Mouse (Mus musculus) heart, postnatal 36 days (tissue): ENCODE results near the gene Srrd. TPM values are rescaled to one million over a fixed set of nuclear protein-coding genes. Genes with fewer than 3 reads are reported as not detected.

Experiments
- DNase-seq, 2 experiments: peaks; one replicate each; pipeline ENCODE4 v3.0.0; 2021 to 2022
- intact Hi-C: fragments of 180-260 bp; cut with DNase I; formaldehyde crosslinking; loops from one replicate; pipeline ENCODE4 v1.15.1; 2025
- total RNA-seq, 2 experiments: library from RNA; stranded (reverse); gene quantifications; 2 replicates each; pipeline ENCODE4 v1.2.3; 2021

Gene Srrd
- 1 to 10 TPM; 6.5 to 7.0 TPM for total RNA-seq

- intact Hi-C loops, result loop anchor here (1.0 to 5.0 kb wide), 3 partner anchors 16 to 85 kb away; partner anchors contain the start of genes Tfip11 and Tpst2
- DNase-seq, result peak; percentile 91 to 93
Measured at GRCm38 (mm10) chr5:112342463-112343204, at the start of gene Srrd, which contains the start of gene Hps4. Srrd (minus strand) TSS chr5:112343040. Hps4 (plus strand) TSS chr5:112343083.

- intact Hi-C loops, result no loop called here
- DNase-seq, result no peak
Measured at GRCm38 (mm10) chr5:112391676-112392323, 49.0 kb upstream of the Srrd start.

- intact Hi-C loops, result no loop called here
- DNase-seq, result no peak
Measured at GRCm38 (mm10) chr5:112391002-112391401, 48.2 kb upstream of the Srrd start.

- DNase-seq, result no peak
- intact Hi-C loops, result no loop called here
Measured at GRCm38 (mm10) chr5:112389352-112389751, 46.5 kb upstream of the Srrd start.

- no peak for DNase-seq
- intact Hi-C loops, result no loop called here
Measured at GRCm38 (mm10) chr5:112385973-112386372, 43.1 kb upstream of the Srrd start.

- intact Hi-C loops, result no loop called here
- DNase-seq, result no peak
Measured at GRCm38 (mm10) chr5:112384805-112385472, 42.1 kb upstream of the Srrd start.

GRCm38 (mm10) chr5:112382641-112383330, 39.9 kb upstream of the Srrd start:
- peak; percentile 31 for DNase-seq
- intact Hi-C loops, result no loop called here

- DNase-seq, result no peak
- intact Hi-C loops, result no loop called here
Measured at GRCm38 (mm10) chr5:112382042-112382441, 39.2 kb upstream of the Srrd start.

GRCm38 (mm10) chr5:112381154-112381553, 38.3 kb upstream of the Srrd start:
- intact Hi-C loops, result no loop called here
- DNase-seq, result no peak

GRCm38 (mm10) chr5:112378716-112379115, 35.9 kb upstream of the Srrd start:
- no peak for DNase-seq
- intact Hi-C loops, result no loop called here

- intact Hi-C loops, result no loop called here
- DNase-seq, result no peak
Measured at GRCm38 (mm10) chr5:112377380-112377779, 34.5 kb upstream of the Srrd start.

- no peak for DNase-seq
- intact Hi-C loops, result no loop called here
Measured at GRCm38 (mm10) chr5:112376111-112376510, 33.3 kb upstream of the Srrd start.

- intact Hi-C loops, result no loop called here
- no peak for DNase-seq
Measured at GRCm38 (mm10) chr5:112371933-112372332, 29.1 kb upstream of the Srrd start.

GRCm38 (mm10) chr5:112370236-112370813, 27.5 kb upstream of the Srrd start:
- intact Hi-C loops, result no loop called here
- DNase-seq, result no peak

GRCm38 (mm10) chr5:112369326-112369725, 26.5 kb upstream of the Srrd start:
- DNase-seq, result no peak
- intact Hi-C loops, result no loop called here

- intact Hi-C loops, result no loop called here
- no peak for DNase-seq
Measured at GRCm38 (mm10) chr5:112368666-112369065, 25.8 kb upstream of the Srrd start.

- intact Hi-C loops, result no loop called here
- DNase-seq, result no peak
Measured at GRCm38 (mm10) chr5:112367929-112368328, 25.1 kb upstream of the Srrd start.

GRCm38 (mm10) chr5:112367338-112367737, 24.5 kb upstream of the Srrd start:
- intact Hi-C loops, result no loop called here
- no peak for DNase-seq

- intact Hi-C loops, result no loop called here
- DNase-seq, result no peak
Measured at GRCm38 (mm10) chr5:112366879-112367278, 24.0 kb upstream of the Srrd start.

- no peak for DNase-seq
- intact Hi-C loops, result no loop called here
Measured at GRCm38 (mm10) chr5:112364184-112364797, 21.5 kb upstream of the Srrd start.
